22 mouse cellular contexts compared by ENCODE assay signal in genomic region chr2:94048271-94048670, GRCm38 (mm10). TPM values are rescaled to one million over a fixed set of nuclear protein-coding genes. Genes with fewer than 3 reads are reported as not detected.
A peak's percentile ranks its signal among the peaks of the same experiment; 100 is the strongest.
DNase-seq lines count a peak whose midpoint lies in the region; ATAC-seq and TF ChIP-seq lines count a peak whose summit lies in the region.
"Had no signal": no experiment of that assay in that cellular context is flagged by ENCODE, and none has a peak within 500 bp of the region (broad histone marks: within the 10 kb centered on the region; RNA-seq: fewer than 3 reads in every experiment).

No protein-coding gene starts in this region.

- H3K4me3 ChIP-seq in hindbrain, embryonic 13.5 days = no peak overlapping the region
- H3K4me3 ChIP-seq in hindbrain, embryonic 10.5 days = no peak overlapping the region
- H3K4me3 ChIP-seq in hindbrain, embryonic 16.5 days (ENCODE audit: low read length) = no peak overlapping the region
- H3K4me3 ChIP-seq in kidney, adult 2 months (ENCODE audit: insufficient read depth, low read depth, low read length) = no peak overlapping the region
- H3K4me3 ChIP-seq: erythroblast, embryonic 14.5 days; intestine, embryonic 15.5 days; megakaryocyte, embryonic 14.5 days; myocyte had no signal

- no peak overlapping the region for H3K4me2 ChIP-seq in hindbrain, embryonic 13.5 days
- no peak overlapping the region for H3K4me2 ChIP-seq in hindbrain, embryonic 16.5 days (ENCODE audit: low read length)
- H3K4me2 ChIP-seq: intestine, embryonic 15.5 days had no signal

- 43% methylated on average over 1 of the region's 1 CpGs for WGBS in hindbrain, embryonic 13.5 days
- 82% methylated on average over 1 of the region's 1 CpGs for WGBS in hindbrain, embryonic 10.5 days
- WGBS in hindbrain, embryonic 16.5 days = 25% methylated on average over 1 of the region's 1 CpGs
- WGBS in kidney, adult 2 months = 59% methylated on average over 1 of the region's 1 CpGs

- no peak for ATAC-seq in hindbrain, embryonic 13.5 days (ENCODE audit: low FRiP score)
- ATAC-seq in hindbrain, embryonic 16.5 days = no peak
- ATAC-seq: intestine, embryonic 15.5 days; liver, postnatal 0 days had no signal

- peaks cover 47% of the 10 kb centered on the region for H3K4me1 ChIP-seq in hindbrain, embryonic 13.5 days (replicated peaks)
- no peaks in the 10 kb centered on the region for H3K4me1 ChIP-seq in hindbrain, embryonic 10.5 days (replicated peaks)
- H3K4me1 ChIP-seq in hindbrain, embryonic 16.5 days (ENCODE audit: control insufficient read depth, insufficient read depth, low read depth, low read length) = peaks cover 31% of the 10 kb centered on the region
- no peaks in the 10 kb centered on the region; the same call in 1 of the 2 replicates for H3K4me1 ChIP-seq in kidney, adult 2 months (ENCODE audit: control insufficient read depth, insufficient read depth, low read length)

- H3K27me3 ChIP-seq in hindbrain, embryonic 13.5 days = no peaks in the 10 kb centered on the region
- H3K27me3 ChIP-seq in hindbrain, embryonic 10.5 days (ENCODE audit: insufficient read depth, poor library complexity, severe bottlenecking) = no peaks in the 10 kb centered on the region
- no peaks in the 10 kb centered on the region for H3K27me3 ChIP-seq in hindbrain, embryonic 16.5 days (replicated peaks; ENCODE audit: control insufficient read depth, insufficient read depth, low read length)
- no peaks in the 10 kb centered on the region for H3K27me3 ChIP-seq in kidney, adult 2 months (replicated peaks; ENCODE audit: control insufficient read depth, insufficient read depth, low read length)
- H3K27me3 ChIP-seq: intestine, embryonic 15.5 days; megakaryocyte, embryonic 14.5 days had no signal

- H3K27ac ChIP-seq in hindbrain, embryonic 13.5 days = peak overlapping the region; percentile 83
- H3K27ac ChIP-seq in hindbrain, embryonic 10.5 days = no peak overlapping the region
- peak overlapping the region; percentile 73 for H3K27ac ChIP-seq in hindbrain, embryonic 16.5 days (ENCODE audit: low read depth, low read length)
- no peak overlapping the region for H3K27ac ChIP-seq in kidney, adult 2 months (ENCODE audit: insufficient read depth, low read depth, low read length)
- H3K27ac ChIP-seq: intestine, embryonic 15.5 days had no signal

- H3K9ac ChIP-seq in hindbrain, embryonic 13.5 days = no peak overlapping the region
- H3K9ac ChIP-seq in hindbrain, embryonic 16.5 days (ENCODE audit: low read depth, low read length) = no peak overlapping the region
- H3K9ac ChIP-seq: intestine, embryonic 15.5 days; liver, postnatal 0 days had no signal

- no peaks in the 10 kb centered on the region for H3K9me3 ChIP-seq in hindbrain, embryonic 13.5 days
- H3K9me3 ChIP-seq in hindbrain, embryonic 10.5 days = no peaks in the 10 kb centered on the region
- no peaks in the 10 kb centered on the region for H3K9me3 ChIP-seq in hindbrain, embryonic 16.5 days (ENCODE audit: control insufficient read depth, low read length)
- H3K9me3 ChIP-seq: intestine, embryonic 15.5 days; megakaryocyte, embryonic 14.5 days had no signal

- TF ChIP-seq POLR2A in brain, embryonic 14.5 days (IDR thresholded peaks at IDR 0.05; ENCODE audit: borderline replicate concordance, extremely low read depth, insufficient read depth, insufficient read length, poor library complexity, severe bottlenecking) = no peak
- no peak for TF ChIP-seq POLR2A in kidney, adult 2 months (IDR thresholded peaks at IDR 0.05; ENCODE audit: low read depth, low read length)

- DNase-seq in hindbrain, embryonic 10.5 days (ENCODE audit: low spot score) = no peak
- peak; percentile 64 for DNase-seq in brain, embryonic 14.5 days (ENCODE audit: low read depth)
- DNase-seq in retina, embryonic 14.5 days (ENCODE audit: low spot score) = peak; percentile 70
- DNase-seq in right cerebral cortex, postnatal 4 days = no peak
- no peak for DNase-seq in kidney, adult 2 months
- DNase-seq: adrenal gland, postnatal 10 days; cerebellum, adult 18-20 months; gastrocnemius, postnatal 25 days; kidney, postnatal 14 days; layer of hippocampus, adult 9-11 months; liver; liver, postnatal 0 days; lung, postnatal 14 days; thymus, postnatal 4 days had no signal

- no peak for TF ChIP-seq CTCF in brain, embryonic 14.5 days (IDR thresholded peaks at IDR 0.05; ENCODE audit: borderline replicate concordance, extremely low read depth, insufficient read depth, insufficient read length)
- no peak for TF ChIP-seq CTCF in kidney, adult 2 months (conservative IDR thresholded peaks at IDR 0.05; ENCODE audit: insufficient read depth, insufficient read length, low read depth, low read length)

- no peaks in the 10 kb centered on the region for H3K36me3 ChIP-seq in hindbrain, embryonic 13.5 days
- peaks cover 11% of the 10 kb centered on the region for H3K36me3 ChIP-seq in hindbrain, embryonic 10.5 days
- no peaks in the 10 kb centered on the region for H3K36me3 ChIP-seq in hindbrain, embryonic 16.5 days (ENCODE audit: control insufficient read depth, insufficient read depth, low read length)
- H3K36me3 ChIP-seq in kidney, adult 2 months (ENCODE audit: control insufficient read depth, insufficient read depth, low read length) = no peaks in the 10 kb centered on the region
- H3K36me3 ChIP-seq: intestine, embryonic 15.5 days had no signal

RNA-seq across cellular contexts. Expression of gene Alkbh3, which starts 37.7 kb away (rescaled TPM):
- 46.3 and 48.5 TPM in 2 replicates for polyA plus RNA-seq in hindbrain, embryonic 13.5 days (2015; fragmentation: Nextera tagmentation; extraction: Ambion mirVana)
- 57.5 and 58.7 TPM in 2 replicates for polyA plus RNA-seq in hindbrain, embryonic 10.5 days (2016; fragmentation: Nextera tagmentation; extraction: Ambion mirVana)
- 54.7 and 64.8 TPM in 2 replicates for polyA plus RNA-seq in brain, embryonic 14.5 days (2012; rRNA removed)
- polyA plus RNA-seq in hindbrain, embryonic 16.5 days (2015; fragmentation: Nextera tagmentation; extraction: Ambion mirVana) = 43.6 and 44.7 TPM in 2 replicates
- polyA plus RNA-seq in kidney, adult 2 months (2012; rRNA removed) = 59.8 and 62.3 TPM in 2 replicates

RNA-seq across cellular contexts. Expression of gene Gm27027, which starts 52.1 kb away (rescaled TPM):
- not detected in 2 replicates for polyA plus RNA-seq in hindbrain, embryonic 13.5 days (2015; fragmentation: Nextera tagmentation; extraction: Ambion mirVana)
- not detected in 2 replicates for polyA plus RNA-seq in hindbrain, embryonic 10.5 days (2016; fragmentation: Nextera tagmentation; extraction: Ambion mirVana)
- 0.16 TPM in 1 of 2 replicates, not detected in the other for polyA plus RNA-seq in brain, embryonic 14.5 days (2012; rRNA removed)
- not detected in 2 replicates for polyA plus RNA-seq in hindbrain, embryonic 16.5 days (2015; fragmentation: Nextera tagmentation; extraction: Ambion mirVana)
- not detected in 2 replicates for polyA plus RNA-seq in kidney, adult 2 months (2012; rRNA removed)
- polyA plus RNA-seq: embryonic facial prominence, embryonic 11.5 days; erythroblast, embryonic 14.5 days; heart, postnatal 0 days; intestine, embryonic 15.5 days; liver, postnatal 0 days; myocyte had no signal

Comparison
In these comparisons a context has a peak if more than half of its experiments do, and no peak if none do; other contexts are left out.
1. H3K27ac ChIP-seq: peak in hindbrain, embryonic 13.5 days (single experiment) and hindbrain, embryonic 16.5 days (single experiment); none in hindbrain, embryonic 10.5 days (single experiment) and kidney, adult 2 months (single experiment).
2. DNase-seq: peak in brain, embryonic 14.5 days (single experiment) and retina, embryonic 14.5 days (single experiment); none in hindbrain, embryonic 10.5 days (single experiment), right cerebral cortex, postnatal 4 days (single experiment) and kidney, adult 2 months (single experiment).